ENCODE assay signal across 8 mouse cellular contexts in the genomic region with DNA sequence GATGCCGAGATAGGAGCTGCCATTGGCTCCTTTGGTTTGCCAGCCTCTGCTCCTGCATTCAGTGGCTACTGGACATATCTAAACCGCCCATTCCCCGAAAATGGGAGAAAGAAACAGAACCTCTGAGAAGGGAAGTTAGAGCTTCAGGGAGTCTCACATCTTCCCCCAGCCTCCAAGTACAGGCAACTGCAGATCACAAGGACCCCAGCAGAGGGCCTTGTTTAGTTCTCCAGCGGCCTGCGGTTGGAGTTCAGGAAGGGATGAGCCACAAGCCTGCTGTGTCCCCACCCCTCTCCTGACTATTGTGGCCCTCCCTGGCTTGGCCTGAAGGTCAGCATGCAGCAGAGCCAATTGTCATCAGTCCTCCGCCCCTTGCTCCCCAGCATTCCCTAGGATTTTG. TPM values are rescaled to one million over a fixed set of nuclear protein-coding genes. Genes with fewer than 3 reads are reported as not detected.
DNase-seq lines count a peak whose midpoint lies in the region; TF ChIP-seq lines count a peak whose summit lies in the region.

No protein-coding gene starts in this region.

- peak; percentile 52 to 59 for DNase-seq in adrenal gland, adult 18-20 months (ENCODE audit: low spot score in 2 of 2)
- peak; percentile 71 for DNase-seq in gastrocnemius, postnatal 14 days
- DNase-seq in induced T-regulatory cell, adult 2 months (ENCODE audit: low read depth): peak; percentile 65
- DNase-seq in left cerebral cortex, adult 2 months (ENCODE audit: extremely low spot score in 1 of 2, low spot score in 2 of 2): peak; percentile 67 to 76
- DNase-seq in lung, postnatal 36 days: peak; percentile 79
- DNase-seq in retina, embryonic 14.5 days (ENCODE audit: low spot score): peak; percentile 76
- peak; percentile 40 for DNase-seq in yolk sac, embryonic 10.5 days (ENCODE audit: low spot score)

- H3K4me1 ChIP-seq in cortical plate, adult 2 months (ENCODE audit: control insufficient read depth, insufficient read depth, low read length): no peaks in the 10 kb centered on the region

- TF ChIP-seq CTCF in cortical plate, adult 2 months (IDR thresholded peaks at IDR 0.05; ENCODE audit: extremely low read depth, insufficient read depth, low read length): peak; percentile 56
- TF ChIP-seq CTCF in left cerebral cortex, adult 2 months (IDR thresholded peaks at IDR 0.05): peak; percentile 65

- intact Hi-C loops in gastrocnemius, postnatal 14 days (cut with DNase I; ENCODE audit: low total_unique reads): loop anchor here (10.0 kb wide), 1 partner anchor 549 kb away; no protein-coding TSS in a partner anchor
- intact Hi-C loops in left cerebral cortex, adult 2 months (cut with DNase I): loop anchor here (2.0 to 10.0 kb wide), 4 partner anchors 179 to 553 kb away; no protein-coding TSS in a partner anchor

- H3K27ac ChIP-seq in cortical plate, adult 2 months (ENCODE audit: insufficient read depth, low read length): no peak overlapping the region
- H3K27ac ChIP-seq in left cerebral cortex, adult 2 months: peak overlapping the region; percentile 97

- H3K4me3 ChIP-seq in cortical plate, adult 2 months (ENCODE audit: insufficient read depth, low read length): peak overlapping the region; percentile 75
- peak overlapping the region; percentile 93 for H3K4me3 ChIP-seq in left cerebral cortex, adult 2 months

- no peak for TF ChIP-seq POLR2A in cortical plate, adult 2 months (IDR thresholded peaks at IDR 0.05; ENCODE audit: extremely low read depth, insufficient read depth, low read length)

RNA-seq across cellular contexts. Expression of gene Slco3a1, which starts 0.8 kb away (rescaled TPM):
- total RNA-seq in adrenal gland, adult 18-20 months (2021): 10 to 100 TPM; 26.8 to 36.1 TPM
- 22.9 and 26.5 TPM in 2 replicates for polyA plus RNA-seq in cortical plate, adult 2 months (2012; rRNA removed)
- 10 to 100 TPM; 19.7 to 20.8 TPM for total RNA-seq in gastrocnemius, postnatal 14 days (2021)
- total RNA-seq in left cerebral cortex, adult 2 months (2021): 10 to 100 TPM; 54.9 to 56.8 TPM
